In the genomic region with DNA sequence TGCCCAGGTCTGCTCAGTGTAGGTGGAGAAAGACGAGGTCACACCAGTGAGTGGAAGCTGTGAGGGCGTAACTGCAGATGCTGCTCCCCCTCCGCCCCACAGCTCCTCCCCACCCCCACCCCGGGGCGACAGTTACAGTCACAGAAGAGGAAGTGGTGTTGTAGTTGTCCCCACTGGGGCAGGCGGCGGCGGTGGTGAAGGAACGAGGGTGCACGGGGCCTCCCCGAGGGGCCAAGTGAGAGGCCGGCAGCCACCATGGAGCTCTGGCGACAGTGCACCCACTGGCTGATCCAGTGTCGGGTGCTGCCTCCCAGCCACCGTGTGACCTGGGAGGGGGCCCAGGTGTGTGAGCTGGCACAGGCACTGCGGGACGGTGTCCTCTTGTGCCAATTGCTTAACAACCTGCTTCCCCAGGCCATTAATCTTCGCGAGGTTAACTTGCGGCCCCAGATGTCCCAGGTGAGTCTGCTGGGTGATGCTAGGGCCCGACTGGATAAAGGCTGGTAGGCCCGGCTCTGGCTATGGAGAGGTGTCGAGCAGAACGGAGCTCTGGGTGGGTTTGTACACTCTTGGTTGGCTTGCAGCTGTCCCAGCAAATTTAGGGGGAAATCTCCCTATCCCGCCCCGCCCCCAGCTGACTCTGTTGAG, we compare ENCODE assay signal across 1 mouse cellular context.
TF ChIP-seq lines count a peak whose summit lies in the region.

A gene (plus strand): TSS at position 158 of the 648 bp plus-strand sequence.

TF ChIP-seq in CH12.LX, 34 proteins besides CTCF, POLR2A, EP300 and RAD21 (continued from another document):
- peak; percentile 31; the same call in 1 of the 2 replicates for TF ChIP-seq SIN3A (IDR thresholded peaks at IDR 0.05; ENCODE audit: low read length)
- TF ChIP-seq MAX (IDR thresholded peaks at IDR 0.05; ENCODE audit: low read length), result peak; percentile 58
- no peak; the same call in 1 of the 2 replicates for TF ChIP-seq USF2 (conservative IDR thresholded peaks at IDR 0.05; ENCODE audit: low read depth, low read length)
- peak; percentile 92; the same call in 1 of the 2 replicates for TF ChIP-seq CHD1 (IDR thresholded peaks at IDR 0.05; ENCODE audit: low read depth, low read length)
- no peak for TF ChIP-seq JUN (IDR thresholded peaks at IDR 0.05; ENCODE audit: insufficient read depth, low read depth, low read length)
- no peak for TF ChIP-seq ZC3H11A (IDR thresholded peaks at IDR 0.05; ENCODE audit: low read depth, low read length)
- TF ChIP-seq ZNF384 (IDR thresholded peaks at IDR 0.05; ENCODE audit: low read depth, low read length), result no peak
- no peak; the same call in 1 of the 2 replicates for TF ChIP-seq SMC3 (IDR thresholded peaks at IDR 0.05; ENCODE audit: low read depth, low read length)
- TF ChIP-seq BHLHE40 (IDR thresholded peaks at IDR 0.05; ENCODE audit: low read depth, low read length), result peak; percentile 80
- peak; percentile 69 for TF ChIP-seq ELF1 (IDR thresholded peaks at IDR 0.05; ENCODE audit: low read depth, low read length)
- TF ChIP-seq UBTF (IDR thresholded peaks at IDR 0.05; ENCODE audit: low read depth, low read length), result peak; percentile 75; the same call in 1 of the 2 replicates
- no peak for TF ChIP-seq GABPA (IDR thresholded peaks at IDR 0.05; ENCODE audit: insufficient replicate concordance, low read depth, low read length)
- TF ChIP-seq TBP (conservative IDR thresholded peaks at IDR 0.05; ENCODE audit: low read depth, low read length), result 0 out of 2 replicates have a peak, but pooled peaks have one; percentile 21
- no peak for TF ChIP-seq PAX5 (IDR thresholded peaks at IDR 0.05; ENCODE audit: low read length)
- peak; percentile 66 for TF ChIP-seq ETS1 (conservative IDR thresholded peaks at IDR 0.05; ENCODE audit: low read depth, low read length)
